Mouse (Mus musculus) ES-E14 (cell line): ENCODE data around the gene Paf1.

ENCODE experiments used
- CHD2 ChIP-seq: IDR thresholded peaks from 2 replicates; pipeline ENCODE4 v1.6.1; 2014; ENCODE audit warnings: mild to moderate bottlenecking, low read depth, low read length, inconsistent platforms
- HCFC1 ChIP-seq: IDR thresholded peaks from 2 replicates; pipeline ENCODE4 v1.6.1; 2012; ENCODE audit warnings: low read length, inconsistent platforms, borderline replicate concordance; ENCODE audit not compliant: insufficient read depth
- MAFK ChIP-seq: IDR thresholded peaks from 2 replicates; pipeline ENCODE4 v1.6.1; 2014; ENCODE audit warnings: mild to moderate bottlenecking, low read depth, low read length, inconsistent platforms; ENCODE audit not compliant: insufficient read depth
- ZC3H11A ChIP-seq: IDR thresholded peaks from 2 replicates; pipeline ENCODE4 v1.6.1; 2012; ENCODE audit warnings: low read depth, mild to moderate bottlenecking, inconsistent platforms, low read length, borderline replicate concordance
- ZNF384 ChIP-seq: IDR thresholded peaks from 2 replicates; pipeline ENCODE4 v1.6.1; 2012; ENCODE audit warnings: low read depth, low read length, inconsistent platforms

- TF ChIP-seq HCFC1, result no peak
- no peak for TF ChIP-seq ZC3H11A
- no peak for TF ChIP-seq ZNF384
- no peak for TF ChIP-seq CHD2
- TF ChIP-seq MAFK, result no peak
Observed at GRCm38 (mm10) chr7:28412826-28413225, 20.1 kb downstream of the Paf1 start.
